Mouse (Mus musculus): ENCODE data around the gene Foxc1.
A peak's percentile ranks its signal among the peaks of the same experiment; 100 is the strongest.

Gene Foxc1

DNA sequence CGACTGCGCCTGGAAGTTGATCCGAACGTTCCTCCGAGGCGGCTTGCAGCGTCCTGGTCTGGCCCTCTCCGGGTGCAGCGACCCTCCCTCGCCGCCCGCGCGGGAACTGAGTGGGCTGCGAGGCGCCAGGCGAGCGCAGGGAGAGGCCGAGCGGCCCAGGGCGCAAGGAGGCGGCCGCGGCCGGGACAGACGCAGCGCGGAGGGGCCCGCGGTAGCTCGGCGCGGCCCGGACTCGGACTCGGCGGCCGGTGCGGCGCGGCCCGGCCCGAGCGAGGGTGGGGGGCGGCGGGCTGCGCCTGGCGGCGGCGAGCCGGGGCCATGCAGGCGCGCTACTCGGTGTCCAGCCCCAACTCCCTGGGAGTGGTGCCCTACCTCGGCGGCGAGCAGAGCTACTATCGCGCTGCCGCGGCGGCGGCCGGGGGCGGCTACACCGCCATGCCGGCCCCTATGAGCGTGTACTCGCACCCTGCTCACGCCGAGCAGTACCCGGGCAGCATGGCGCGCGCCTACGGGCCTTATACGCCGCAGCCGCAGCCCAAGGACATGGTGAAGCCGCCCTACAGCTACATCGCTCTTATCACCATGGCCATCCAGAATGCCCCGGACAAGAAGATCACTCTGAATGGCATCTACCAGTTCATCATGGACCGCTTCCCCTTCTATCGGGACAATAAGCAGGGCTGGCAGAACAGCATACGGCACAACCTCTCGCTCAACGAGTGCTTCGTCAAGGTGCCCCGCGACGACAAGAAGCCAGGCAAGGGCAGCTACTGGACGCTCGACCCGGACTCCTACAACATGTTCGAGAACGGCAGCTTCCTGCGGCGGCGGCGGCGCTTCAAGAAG, 680 bp downstream of the Foxc1 start:
- DNase-seq (ENCODE audit: low spot score), result peak; percentile 32

DNA sequence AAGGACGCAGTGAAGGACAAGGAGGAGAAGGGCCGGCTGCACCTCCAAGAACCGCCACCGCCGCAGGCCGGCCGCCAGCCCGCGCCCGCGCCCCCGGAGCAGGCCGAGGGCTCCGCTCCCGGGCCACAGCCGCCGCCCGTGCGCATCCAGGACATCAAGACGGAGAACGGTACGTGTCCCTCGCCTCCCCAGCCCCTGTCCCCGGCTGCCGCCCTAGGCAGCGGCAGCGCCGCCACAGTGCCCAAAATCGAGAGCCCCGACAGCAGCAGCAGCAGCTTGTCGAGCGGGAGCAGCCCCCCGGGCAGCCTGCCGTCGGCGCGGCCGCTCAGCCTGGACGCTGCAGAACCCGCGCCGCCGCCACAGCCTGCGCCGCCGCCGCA, 1.3 kb downstream of the Foxc1 start:
- peak; percentile 25 for DNase-seq (ENCODE audit: low spot score)

DNA sequence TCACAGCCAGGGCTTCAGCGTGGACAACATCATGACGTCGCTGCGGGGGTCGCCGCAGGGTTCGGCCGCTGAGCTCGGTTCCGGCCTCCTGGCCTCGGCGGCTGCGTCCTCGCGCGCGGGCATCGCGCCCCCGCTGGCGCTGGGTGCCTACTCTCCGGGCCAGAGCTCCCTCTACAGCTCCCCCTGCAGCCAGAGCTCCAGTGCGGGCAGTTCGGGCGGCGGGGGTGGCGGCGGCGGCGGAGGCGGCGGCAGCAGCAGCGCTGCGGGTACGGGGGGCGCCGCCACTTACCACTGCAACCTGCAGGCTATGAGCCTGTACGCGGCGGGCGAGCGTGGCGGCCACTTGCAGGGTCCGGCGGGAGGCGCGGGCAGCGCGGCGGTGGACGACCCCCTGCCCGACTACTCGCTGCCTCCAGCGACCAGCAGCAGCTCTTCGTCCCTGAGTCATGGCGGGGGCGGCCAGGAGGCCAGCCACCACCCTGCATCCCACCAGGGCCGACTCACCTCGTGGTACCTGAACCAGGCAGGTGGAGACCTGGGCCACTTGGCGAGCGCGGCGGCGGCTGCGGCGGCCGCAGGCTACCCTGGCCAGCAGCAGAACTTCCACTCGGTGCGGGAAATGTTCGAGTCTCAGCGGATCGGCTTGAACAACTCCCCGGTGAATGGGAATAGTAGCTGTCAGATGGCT, 1.8 kb downstream of the Foxc1 start:
- peak; percentile 48 for DNase-seq (ENCODE audit: low spot score)

DNA sequence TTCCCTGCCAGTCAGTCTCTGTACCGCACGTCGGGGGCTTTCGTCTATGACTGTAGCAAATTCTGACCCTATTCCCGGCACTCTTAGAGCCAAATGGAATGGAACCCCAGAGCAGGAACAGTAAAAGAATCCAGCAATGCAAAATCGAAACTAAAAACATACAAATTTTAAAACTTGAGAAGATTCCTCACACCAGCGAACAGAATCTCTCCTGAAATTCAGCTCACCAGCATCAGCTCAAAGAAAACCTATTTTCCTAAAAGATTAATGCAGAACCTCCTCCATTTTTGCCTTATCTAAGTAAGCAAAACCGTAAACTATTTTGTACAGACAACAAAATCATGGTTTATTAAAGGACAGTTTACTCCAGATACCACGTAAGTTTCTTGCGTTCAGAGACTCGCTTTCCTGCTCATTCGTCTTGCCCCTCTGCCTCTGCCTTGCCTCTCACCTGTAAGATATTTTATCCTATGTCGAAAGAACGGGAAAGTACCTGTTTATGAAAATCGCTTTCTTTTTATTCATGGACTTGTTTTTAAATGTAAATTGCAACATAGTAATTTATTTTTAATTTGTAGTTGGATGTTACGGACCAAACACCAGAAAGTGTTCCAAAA, 2.5 kb downstream of the Foxc1 start:
- no peak for DNase-seq (ENCODE audit: low spot score)

DNA sequence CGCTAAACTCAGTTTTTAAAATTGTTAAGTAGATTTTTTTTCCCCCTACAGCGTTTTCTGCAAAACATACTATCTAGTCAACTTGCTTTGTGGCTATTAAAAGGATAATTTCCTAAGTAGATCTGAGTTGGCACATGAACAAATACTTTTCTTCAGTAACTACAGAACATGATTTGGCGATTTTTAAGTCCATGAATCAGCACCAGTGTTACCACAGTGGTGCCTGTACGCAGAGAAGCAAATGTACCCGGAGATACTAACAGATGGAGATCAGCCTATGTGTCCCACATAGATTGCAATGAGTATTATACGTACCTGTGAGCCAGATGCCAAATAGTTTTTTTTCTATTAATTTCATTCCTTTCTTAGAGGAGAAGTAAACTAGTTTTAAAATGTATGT, 3.3 kb downstream of the Foxc1 start:
- no peak for DNase-seq (ENCODE audit: low spot score)

DNA sequence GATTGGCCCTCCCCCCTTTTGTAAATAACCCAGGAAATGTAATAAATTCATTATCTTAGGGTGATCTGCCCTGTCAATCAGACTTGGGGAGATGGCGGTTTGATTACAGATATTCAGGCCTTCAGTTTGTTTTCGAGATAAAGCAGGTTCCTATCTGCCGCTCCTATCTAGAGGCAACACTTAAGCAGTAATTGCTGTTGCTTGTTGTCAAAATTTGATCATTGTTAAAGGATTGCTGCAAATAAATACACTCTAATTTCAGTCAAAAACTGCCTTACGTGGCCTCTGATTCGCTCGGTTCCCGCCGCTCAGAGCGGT, 3.9 kb downstream of the Foxc1 start:
- DNase-seq (ENCODE audit: low spot score), result no peak

DNA sequence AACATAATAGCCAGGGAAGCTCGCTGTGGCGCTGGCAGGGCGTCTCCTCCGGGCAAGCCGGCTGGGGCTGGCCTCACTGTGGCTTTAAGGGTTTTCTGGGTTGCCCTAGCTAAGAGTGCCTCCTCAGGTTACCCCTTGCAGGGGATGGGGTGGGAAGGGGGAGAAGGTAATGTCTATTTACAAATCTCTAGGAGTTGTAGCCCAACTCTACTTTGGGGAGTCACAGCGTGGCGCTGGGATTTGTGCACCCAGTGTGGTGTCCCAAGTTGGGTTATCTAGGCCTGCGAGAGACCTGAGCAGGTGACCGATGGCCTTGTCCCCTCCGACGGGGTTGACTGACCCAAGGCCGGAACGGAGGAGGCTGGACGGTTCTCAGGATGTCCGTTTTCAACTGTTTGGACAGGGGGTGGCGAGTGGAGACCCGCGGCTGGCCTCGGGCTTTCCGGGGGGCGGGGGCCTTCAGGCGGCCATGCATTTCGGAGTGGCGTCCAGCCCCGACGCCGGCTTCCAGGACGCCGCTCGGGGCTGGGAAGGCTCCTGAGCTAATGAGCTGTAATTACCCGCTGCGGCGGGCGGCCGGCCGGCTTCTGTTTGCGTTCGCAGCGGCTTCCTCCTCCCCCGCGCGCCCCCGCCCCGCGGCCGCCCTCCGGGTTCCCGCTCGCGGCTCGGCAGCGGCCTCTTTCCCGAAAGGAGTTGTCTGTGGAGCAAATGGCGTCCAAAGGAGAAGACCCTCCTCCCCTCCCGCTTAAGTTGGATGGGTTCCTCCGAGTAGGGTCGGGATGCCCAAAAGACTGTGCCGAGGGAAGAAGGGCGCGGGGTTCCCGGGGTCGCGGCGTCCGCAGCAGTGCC, 4.5 kb downstream of the Foxc1 start:
- no peak for DNase-seq (ENCODE audit: low spot score)

DNA sequence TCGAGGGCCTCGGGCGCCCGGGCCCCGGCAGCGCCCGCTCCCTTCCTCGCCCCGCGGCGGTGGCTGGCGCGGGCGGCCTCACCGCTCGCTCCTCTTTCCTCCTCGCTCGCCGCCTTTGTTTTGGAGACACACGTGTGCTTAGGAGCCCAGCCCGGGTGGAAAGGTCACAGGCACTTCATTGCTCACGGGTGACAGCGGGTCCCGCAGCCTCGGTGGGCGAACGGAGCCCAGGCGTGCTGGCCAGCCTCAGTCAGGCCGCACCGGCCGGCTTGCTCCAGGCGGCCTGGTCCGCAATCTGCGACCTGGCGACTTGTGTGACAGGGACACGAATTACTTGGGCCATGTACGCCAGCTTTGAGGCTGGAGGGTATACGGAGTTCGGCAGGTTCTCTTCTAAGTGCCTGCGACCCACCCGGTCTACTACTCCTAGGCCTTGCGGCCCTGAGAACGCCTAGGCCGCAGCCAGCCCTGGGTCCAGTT, 5.1 kb downstream of the Foxc1 start:
- DNase-seq (ENCODE audit: low spot score), result no peak

DNA sequence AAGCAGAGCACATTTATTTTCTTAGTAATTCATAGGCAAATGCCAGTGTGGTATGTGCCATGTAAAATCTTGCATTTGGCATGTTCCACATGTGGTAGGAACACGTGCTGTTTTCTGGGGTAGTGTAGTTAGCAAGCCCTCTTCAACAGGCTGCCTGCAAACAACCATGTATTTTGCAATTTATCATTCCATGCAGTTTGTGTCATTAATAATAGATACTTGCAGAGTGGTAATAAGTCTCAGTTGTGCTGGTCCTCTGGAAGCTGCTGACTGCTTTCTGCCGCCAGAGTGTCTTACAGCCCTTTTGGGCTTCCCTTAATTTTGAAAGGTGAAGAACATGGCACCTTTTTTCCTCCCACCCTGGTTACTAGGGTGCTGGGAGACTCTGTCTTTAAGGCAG, 6.3 kb downstream of the Foxc1 start:
- DNase-seq (ENCODE audit: low spot score), result no peak

DNA sequence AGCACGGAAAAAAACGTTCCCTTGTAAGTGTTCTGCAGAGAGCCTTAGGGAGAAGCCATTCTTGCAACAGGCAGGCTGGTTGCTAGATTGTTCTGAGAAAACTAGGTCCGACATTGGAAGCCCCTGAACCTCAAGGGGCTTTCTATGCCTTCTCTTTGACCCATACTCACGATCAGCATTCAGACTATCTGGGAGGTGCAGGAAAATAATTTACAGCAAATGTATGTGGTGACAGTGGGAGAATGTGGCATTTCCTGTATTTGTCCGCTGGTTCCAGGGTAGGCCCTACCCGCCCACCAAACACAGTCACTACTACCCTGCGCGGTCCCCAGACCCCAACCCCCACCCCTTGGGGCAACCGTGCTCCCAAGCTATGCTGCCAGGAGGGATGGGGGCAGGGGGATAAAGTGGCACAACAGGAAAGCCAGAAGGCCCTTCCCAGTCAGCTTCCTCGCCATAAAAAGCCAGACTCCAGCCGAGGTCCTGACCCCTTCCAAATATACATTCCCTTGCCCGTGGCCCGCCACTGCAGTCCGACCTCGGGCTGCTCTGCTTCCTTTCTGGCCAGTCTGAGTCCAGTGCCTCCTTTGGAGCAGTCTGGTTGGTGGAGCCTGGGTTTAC, 9.1 kb downstream of the Foxc1 start:
- DNase-seq (ENCODE audit: low spot score), result no peak

DNA sequence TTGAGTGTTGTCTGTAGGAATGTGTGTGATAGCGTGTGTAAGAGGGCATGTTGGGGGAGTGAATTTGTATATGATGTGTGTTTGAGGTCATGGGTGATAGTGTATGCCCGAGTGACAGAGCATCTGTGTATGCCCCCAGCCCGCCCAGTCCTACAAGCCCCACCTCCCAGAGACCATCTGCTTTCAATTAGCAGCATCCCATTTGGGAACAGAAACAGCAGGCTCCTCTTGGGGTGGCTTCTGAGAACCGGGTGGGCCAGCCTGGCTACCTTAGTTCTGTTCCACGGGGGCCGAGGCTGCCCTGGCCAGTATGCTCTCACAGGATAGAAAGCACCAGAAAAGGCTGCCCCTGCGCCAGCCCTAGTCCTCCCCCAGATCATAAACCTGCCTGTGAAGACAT, 11.9 kb downstream of the Foxc1 start:
- no peak for DNase-seq (ENCODE audit: low spot score)

DNA sequence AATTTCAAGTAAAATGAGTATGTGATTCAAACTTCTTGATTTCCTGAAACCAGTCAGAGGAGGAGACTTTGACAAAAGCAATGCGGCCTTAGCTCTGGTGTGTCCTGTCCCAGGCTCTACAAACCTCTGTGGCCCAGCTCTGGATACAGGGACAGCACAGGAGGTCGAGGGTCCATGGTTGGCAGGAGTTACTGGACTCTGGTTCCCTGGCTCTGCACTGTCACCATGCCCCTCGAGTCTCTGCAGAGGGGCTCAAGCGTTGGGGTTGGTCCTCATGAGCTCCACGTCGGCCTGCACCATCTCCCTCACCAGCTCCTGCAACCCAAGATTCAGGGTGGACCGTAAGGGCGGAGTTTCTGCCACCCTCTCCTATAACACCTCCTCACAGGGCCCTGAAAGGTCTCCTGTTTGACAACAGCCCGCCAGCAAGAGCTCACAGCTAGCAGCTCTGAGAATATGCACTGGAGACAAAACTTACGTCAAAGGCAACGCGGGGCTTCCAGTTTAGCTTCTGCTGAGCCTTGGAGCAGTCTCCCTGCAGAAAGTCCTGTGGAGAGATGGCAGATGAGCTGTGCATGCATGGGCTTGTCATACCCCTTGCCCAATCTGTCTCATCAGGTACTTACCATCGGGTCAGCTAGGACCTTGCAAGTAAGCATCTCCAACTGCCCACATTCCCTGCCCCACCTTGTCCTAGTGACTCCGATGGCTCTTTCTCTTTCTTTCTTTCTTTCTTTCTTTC, 13.4 kb downstream of the Foxc1 start:
- DNase-seq (ENCODE audit: low spot score), result no peak

DNA sequence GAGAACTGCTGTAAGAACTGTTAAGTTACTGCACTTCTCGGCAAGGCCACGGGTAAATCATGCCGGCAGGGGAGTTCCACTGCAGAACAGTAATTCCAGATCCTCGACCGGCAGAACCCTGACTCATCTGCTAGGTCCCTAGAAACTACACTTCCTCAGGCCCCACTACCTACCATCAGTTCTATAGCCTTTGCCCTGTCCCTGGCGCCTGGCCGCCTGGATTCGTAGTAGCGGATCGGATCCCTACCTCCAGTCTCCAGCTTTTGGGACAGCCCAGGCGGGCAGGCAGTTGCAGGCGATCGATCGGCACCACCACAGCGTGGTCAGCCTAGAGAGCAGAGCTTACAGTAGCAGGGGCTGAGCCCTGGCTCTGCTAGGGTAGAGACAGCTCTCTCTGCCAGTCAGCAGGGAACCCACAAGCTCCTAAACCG, 14.2 kb downstream of the Foxc1 start:
- DNase-seq (ENCODE audit: low spot score), result peak; percentile 50

DNA sequence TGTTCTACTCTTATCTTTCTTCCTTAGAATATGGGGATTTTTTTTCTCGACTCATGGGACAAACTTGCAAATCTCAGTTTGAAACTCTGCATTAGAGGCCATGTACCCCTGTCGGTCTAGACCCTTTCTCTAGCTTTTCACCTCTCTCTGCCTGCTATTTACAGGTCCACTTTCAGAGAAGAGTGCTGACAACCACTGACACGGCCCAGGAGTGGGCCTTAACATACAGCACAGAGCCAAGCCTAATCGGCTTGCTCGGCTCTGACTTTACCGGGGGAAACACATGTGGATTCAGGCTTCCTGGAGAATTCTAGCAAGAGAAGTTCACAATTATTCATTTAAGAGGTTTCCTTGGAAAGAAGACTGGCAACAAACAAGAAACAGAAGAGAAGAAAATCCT, 14.6 kb downstream of the Foxc1 start:
- no peak for DNase-seq (ENCODE audit: low spot score)

DNA sequence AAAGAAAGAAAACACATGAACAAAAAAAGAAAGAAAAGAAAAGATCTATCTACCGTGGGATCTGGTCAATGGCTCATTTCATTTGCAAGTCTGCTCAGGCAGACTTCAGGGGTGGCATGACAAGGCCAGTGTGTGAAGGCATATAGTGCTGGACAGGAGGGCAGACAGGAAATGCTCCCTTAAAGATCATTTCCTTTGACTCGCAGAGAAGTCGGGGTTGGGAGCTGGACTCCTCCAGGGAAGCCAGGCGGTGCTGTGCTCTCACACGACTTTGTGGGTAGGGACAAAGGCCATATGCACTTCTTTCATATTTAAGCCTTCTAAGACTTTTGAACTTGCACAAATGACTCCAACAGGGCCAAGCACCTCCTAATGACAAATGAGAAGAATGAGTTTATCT, 16.9 kb downstream of the Foxc1 start:
- no peak for DNase-seq (ENCODE audit: low spot score)

DNA sequence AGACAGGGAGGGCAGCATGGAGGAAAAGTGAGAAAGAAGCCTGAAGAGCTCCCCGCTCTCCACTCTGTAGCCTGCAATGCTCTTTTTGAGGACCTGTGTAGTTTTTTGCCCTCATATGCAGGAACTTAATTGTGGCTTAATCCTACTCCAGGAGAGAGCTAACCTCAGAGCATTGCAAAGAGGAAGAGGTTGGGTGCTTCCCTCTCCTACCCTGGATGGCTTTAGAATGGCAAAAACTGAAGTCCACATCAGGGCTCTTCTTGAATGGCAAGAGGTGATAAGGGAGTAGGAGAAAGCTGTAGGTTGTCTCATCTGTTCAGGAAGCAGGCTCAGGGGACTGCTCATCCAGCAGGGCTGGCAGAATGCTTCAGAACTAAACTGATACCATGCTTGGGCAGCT, 18.7 kb downstream of the Foxc1 start:
- DNase-seq (ENCODE audit: low spot score), result no peak

DNA sequence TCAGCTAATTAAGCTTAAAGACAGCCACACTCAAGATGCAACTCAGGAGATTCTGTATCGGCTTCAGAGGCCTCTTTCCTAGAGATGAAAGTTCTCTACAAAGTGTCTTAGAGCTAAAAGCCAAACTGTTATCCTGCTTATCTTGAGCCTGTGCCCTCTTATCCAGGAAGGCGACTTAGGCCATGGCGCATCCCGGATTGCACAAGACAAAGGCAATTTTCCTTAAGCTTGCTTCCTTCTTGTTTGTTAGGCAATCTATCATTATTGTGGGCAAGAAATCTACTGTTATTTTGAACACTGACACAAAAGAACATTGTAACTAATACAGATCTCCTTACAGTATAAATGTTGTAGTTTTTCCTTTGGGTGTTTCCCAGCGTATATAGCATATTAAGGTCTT, 20.7 kb downstream of the Foxc1 start:
- DNase-seq (ENCODE audit: low spot score), result no peak

DNA sequence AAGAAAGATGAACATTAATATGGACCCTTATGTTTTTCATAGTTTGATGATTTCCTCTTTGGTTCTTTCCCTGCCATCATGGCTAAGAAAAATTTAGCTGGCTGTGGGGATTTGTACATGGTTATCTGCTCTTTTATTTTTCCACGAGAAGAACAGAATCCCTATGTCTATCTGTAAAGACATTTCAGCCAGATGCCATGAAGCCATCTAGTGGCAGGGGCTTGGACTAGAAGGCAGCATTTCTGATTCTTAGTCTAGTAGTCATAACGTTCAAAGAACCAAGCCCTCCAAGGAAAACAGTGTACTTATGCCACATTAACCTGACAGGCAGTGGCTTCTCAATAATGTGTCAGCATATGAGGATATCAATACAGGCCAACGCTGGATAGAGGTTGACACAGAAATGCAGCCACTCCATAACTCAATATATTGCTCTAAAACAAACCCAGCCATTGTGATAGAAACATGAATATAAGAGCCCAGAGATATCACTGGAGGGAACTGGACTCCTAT, 21.4 kb downstream of the Foxc1 start:
- no peak for DNase-seq (ENCODE audit: low spot score)

DNA sequence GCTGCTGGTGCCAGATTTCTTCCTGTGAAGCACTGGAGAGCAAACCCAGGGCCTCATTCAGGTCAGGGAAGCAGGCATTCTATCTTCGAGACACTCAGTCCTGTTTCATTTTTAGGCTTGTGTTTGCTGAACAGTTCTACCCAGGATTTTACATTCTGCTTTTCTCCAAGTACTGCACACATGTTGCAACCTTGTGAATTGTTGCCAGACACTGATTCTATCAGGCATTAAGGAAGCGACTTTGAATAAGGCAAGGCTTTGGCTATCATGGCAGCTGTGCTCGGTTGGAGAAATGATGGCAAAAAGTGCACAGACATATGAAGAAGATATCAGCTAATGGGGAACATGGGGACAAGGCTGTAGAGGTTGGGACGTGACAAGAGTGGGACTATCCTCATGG, 22.0 kb downstream of the Foxc1 start:
- DNase-seq (ENCODE audit: low spot score), result no peak

DNA sequence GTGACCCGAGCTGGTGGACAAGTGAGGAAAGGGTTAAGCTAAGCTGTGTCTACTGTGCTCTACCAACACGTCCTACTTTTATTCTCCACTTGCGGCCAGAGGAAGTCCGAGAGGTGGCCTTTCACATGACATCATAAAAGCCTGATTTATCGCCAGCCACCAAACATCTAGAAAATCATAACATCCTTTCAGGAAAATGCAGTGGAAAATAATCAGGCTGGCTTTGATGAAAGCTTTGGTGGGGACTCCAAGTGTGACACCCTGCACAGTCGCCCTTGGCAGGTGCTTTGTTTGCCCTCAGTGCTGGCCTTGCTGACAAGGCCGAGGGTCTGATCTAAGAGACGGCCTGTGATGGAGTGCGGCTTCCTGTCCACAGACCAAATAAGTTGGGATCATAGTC, 23.9 kb downstream of the Foxc1 start:
- no peak for DNase-seq (ENCODE audit: low spot score)

DNA sequence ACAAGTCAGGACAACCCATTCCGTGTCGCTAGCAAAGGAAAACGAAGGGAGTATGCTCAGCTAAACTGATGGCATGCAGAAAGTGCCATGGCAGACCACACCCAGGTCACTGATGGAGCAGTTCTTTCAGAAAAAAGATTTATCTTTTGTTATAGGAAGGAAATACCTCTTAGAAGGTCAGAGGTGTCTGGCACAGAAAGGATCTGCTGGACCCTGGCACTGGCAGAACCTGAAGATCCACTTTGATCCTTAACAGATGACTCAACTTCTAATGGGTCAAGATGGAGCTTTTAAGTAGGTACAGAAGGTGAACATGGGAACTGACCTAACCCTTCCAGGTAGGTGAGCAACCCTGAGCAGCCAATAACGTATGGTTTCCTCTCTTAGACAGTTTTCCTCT, 29.4 kb downstream of the Foxc1 start:
- no peak for DNase-seq (ENCODE audit: low spot score)

Measured in ovary, postnatal 36 days (tissue).